Mouse (Mus musculus): Measurements from ENCODE around the gene Faap100. TPM values are rescaled to one million over a fixed set of nuclear protein-coding genes. Genes with fewer than 3 reads are reported as not detected.
"Not testable (repeated sequence)": the region's sequence is repeated elsewhere in the genome, so short reads cannot be mapped to it uniquely, and the experiment has no call there.

Faap100 gene
- total RNA-seq (2017), result 6.6 and 18.3 TPM in 2 replicates

GRCm38 (mm10) chr11:120378611-120379540 lies at the start of gene Faap100:
Gene Faap100, minus strand, starts transcription at chr11:120378764.
- peak; percentile 87 for ATAC-seq (replicated peaks; ENCODE audit: low read depth, poor library complexity, severe bottlenecking)

DNA sequence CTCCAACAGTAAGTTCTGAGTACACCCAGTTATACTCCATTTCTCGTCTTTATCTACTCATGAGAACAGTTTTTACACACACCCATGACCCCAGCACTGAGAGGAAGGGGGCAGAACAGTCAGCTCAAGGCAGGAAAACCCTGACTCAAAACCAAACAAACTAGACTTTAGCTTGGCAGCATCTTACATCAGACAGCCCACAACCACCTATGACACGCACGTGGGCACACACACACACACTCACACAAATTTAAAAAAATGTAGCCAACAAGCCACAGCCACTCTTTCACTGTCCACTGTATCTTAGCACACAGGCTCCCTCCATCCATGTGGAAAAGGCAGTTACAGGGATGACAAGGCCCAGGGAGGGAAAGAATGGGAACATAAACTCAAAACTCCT lies 48.2 kb upstream of the Faap100 start:
- ATAC-seq (replicated peaks; ENCODE audit: low read depth, poor library complexity, severe bottlenecking), result no peak

DNA sequence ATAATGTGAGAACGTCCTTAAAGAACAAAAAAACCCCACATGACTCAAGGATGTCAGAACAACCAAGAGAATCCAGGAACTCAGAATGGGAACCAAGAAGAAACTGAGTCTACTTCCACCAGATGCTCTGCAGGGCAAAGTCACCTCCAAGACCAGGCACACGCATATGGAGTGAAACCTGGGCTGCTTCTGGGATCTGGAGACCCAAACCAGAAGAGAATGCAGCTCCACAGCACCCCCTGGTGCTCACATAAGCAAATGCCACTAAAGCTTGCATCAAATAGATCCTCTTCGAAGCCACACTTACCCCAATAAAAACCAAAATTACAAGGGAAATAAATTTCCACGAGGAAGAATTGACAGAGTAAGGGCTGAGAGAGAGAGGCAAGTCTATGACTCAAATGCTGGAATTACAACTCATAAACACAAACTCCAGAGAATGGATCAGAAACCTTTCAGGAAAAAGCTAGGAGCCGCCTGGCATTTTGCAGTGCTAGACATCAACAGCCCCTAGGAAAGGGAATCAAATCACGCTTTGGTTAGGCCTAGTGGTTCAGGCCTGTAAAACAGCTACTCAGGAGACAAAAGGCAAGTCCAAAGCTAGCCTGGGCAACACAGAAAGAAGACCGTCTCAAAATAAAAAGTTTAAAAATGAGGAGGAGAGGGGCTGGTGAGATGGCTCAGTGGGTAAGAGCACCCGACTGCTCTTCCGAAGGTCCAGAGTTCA lies 45.2 kb upstream of the Faap100 start:
- ATAC-seq (replicated peaks; ENCODE audit: low read depth, poor library complexity, severe bottlenecking), result peak; percentile 88

GRCm38 (mm10) chr11:120422651-120423568 lies 44.3 kb upstream of the Faap100 start:
- ATAC-seq (replicated peaks; ENCODE audit: low read depth, poor library complexity, severe bottlenecking), result no peak

DNA sequence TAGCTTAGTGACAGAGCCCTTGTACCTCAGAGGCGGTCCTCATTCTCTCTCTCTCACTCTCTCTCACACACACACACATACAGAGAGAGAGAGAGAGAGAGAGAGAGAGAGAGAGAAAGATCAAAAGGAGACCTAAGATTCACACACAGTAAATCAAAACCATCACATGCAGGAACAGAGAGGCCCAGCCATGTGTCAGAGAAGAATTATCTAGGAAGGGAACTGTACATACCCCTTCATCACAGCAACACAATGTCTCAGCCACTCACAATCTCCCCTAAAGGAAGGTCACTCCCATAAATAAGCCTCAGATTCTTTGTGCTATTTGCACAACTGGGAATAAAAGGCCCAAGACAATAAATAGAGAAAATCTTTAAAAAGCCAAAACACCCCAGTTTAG lies 40.0 kb upstream of the Faap100 start:
- no peak for ATAC-seq (replicated peaks; ENCODE audit: low read depth, poor library complexity, severe bottlenecking)

DNA sequence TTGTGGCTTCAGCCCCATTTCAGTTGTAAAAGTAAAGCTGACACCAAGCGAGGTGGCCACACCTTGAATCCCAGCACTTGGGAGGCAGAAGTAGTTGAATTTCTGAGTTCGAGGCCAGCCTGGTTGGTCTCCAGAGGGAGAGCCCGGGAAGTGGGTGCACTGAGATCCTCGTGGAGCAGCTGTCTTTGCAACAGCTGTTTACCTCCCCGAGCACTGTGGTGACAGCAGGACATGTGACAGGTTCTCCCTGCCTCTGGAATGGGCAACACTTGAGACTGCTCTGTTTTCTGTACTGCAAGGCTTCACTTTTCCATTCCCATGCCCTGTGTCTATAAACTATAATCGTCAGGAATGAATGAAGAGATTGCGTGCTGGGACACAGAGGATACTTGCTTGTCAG lies 39.3 kb upstream of the Faap100 start:
- ATAC-seq (replicated peaks; ENCODE audit: low read depth, poor library complexity, severe bottlenecking), result no peak

DNA sequence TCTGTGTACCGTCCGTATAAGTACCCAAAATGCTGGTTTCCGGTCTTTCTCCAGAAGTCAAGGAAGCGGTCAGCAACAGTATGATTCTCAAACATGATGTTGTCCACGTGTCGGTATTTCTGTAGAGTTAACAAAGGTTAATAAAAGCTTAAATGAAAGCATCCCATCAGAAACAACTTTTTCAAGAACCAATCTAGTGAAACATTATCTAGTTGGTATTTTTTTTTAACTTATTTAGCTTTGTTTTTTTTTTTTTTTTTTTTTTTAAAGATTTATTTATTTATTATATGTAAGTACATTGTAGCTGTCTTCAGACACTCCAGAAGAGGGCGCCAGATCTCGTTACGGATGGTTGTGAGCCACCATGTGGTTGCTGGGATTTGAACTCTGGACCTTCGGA lies 35.1 kb upstream of the Faap100 start:
- ATAC-seq (replicated peaks; ENCODE audit: low read depth, poor library complexity, severe bottlenecking), result not testable (repeated sequence)

DNA sequence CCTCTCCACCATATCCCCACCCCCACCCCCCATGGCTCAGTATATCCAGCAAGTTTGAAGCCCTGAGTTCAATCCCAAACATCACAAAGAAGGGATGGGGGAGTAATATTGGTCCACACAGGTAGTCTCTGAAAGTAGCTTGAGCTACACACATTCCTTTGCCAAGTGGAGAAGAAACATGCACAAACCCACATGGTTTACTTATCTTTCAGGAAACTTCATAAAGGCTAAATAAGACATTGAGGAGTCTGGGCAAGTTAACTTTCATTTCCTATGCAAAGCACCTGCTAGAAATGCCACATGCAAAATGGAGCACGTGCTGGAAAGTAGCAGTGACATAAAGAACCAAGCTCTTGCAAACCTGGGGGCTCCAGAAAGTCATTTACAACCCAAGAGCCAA lies 27.9 kb upstream of the Faap100 start:
- ATAC-seq (replicated peaks; ENCODE audit: low read depth, poor library complexity, severe bottlenecking), result no peak

DNA sequence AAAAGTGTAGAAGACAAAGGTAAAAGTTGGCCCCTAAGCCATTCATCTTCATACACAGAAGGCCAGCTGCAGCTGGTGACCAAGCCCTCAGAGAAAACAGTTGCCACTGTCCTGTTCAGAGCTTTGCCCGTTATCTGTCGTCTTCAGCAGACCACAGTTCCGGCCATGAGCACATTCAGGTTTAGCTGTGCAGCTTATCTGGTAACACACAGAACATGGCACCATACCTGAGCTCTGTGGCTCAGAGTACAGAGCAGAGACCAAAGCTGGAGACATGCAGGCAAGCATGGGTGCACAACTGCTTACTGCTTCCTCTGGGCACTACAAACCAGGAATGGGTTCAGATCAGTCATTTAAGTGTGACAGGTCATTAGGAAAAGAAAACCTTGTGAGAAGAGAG lies 27.3 kb upstream of the Faap100 start:
- ATAC-seq (replicated peaks; ENCODE audit: low read depth, poor library complexity, severe bottlenecking), result peak; percentile 75

DNA sequence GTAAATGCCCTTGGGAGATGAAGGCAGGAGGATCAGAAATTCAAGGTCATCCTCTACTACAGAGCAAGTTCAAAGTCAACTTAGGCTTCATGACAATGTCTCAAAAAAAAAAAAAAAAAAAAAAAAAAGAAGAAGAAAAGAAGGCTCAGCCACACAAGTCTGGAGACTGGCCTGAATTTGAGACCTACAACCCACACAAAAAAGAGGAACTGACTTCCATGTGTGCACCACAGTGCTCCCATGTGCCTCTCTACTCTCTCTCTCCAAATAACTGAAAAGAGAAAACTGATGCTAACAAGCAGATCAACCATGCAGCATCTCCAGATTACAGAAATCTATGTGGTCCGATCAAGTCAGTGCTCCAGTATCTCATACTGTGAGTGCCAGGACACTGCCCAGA lies 26.2 kb upstream of the Faap100 start:
- ATAC-seq (replicated peaks; ENCODE audit: low read depth, poor library complexity, severe bottlenecking), result peak; percentile 82

DNA sequence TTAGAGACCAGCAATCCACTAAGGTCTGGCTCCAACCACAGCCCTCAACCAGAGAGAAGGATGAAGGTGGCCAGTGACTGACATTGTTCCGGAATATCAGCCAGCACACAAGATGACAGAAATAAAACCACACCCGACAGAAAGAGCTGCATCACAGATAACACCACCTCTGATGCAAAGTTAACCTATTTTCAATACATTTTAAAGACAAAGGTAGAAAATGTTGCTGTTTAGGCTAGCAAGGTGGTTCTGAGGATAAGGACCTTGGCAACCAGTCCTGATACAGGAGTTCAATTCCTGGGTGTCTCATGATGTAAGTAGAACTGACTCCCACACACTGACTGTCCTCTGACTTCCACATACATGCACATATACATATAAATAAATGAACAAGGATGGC lies 20.8 kb upstream of the Faap100 start:
- ATAC-seq (replicated peaks; ENCODE audit: low read depth, poor library complexity, severe bottlenecking), result peak; percentile 47; the same call in 1 of the 2 replicates

DNA sequence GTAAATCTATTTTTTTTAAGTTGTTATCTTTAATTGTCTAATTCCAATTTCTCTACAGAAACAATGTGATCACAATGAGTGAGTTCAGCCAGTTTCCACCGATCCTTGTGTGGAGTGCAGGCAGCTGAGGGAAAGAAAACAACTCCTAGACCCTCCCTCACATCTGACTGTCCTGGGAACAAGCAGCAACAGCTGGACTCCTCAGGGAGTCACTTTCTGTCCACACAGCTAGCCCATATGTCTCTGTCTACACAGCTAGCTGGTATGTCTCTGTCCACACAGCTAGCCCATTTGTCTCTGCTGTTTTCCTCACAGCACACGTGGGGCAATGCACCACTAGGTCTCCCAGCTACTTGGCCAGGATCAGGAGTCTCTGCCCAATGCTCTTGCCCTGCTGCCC lies 19.0 kb upstream of the Faap100 start:
- no peak for ATAC-seq (replicated peaks; ENCODE audit: low read depth, poor library complexity, severe bottlenecking)

DNA sequence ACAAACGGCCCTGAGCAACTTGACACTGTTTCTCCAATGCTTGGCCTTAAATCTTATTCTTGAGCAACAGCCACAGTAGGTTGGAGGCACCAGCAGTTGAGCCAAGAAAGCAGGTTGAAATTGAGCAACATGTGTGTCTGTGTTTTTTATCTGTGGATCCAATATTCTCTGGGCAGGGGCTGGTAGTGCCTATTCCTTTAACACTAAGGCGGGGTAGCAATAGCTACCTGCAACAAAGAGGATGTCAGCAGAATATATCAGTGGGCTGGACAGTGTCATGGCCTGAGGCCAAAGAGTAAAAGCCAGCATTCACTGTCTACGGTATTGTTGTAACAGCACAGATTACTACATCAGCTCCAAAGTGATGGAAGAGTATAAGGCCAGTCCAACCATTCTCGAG lies 17.1 kb upstream of the Faap100 start:
- no peak for ATAC-seq (replicated peaks; ENCODE audit: low read depth, poor library complexity, severe bottlenecking)

DNA sequence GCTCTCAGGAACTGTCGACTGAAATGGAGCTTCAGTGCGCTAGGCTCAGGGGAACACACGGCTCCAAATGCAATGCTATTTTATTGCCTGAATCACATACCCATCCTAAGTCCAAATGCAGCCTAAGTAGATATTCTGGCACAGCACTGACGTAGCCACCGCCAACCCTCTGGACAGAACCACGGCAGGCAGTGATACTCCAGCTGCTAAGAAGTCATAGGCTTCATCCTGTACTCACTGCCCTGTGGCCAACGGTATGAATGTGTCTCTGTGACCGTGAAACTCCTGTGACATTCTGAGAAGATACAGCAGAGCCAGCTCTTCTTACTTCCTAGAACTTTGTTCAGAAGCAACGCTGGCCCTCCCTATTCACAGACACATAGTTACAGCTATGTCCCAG lies 10.0 kb upstream of the Faap100 start:
- ATAC-seq (replicated peaks; ENCODE audit: low read depth, poor library complexity, severe bottlenecking), result no peak

GRCm38 (mm10) chr11:120387157-120387556 lies 8.6 kb upstream of the Faap100 start:
- ATAC-seq (replicated peaks; ENCODE audit: low read depth, poor library complexity, severe bottlenecking), result no peak

DNA sequence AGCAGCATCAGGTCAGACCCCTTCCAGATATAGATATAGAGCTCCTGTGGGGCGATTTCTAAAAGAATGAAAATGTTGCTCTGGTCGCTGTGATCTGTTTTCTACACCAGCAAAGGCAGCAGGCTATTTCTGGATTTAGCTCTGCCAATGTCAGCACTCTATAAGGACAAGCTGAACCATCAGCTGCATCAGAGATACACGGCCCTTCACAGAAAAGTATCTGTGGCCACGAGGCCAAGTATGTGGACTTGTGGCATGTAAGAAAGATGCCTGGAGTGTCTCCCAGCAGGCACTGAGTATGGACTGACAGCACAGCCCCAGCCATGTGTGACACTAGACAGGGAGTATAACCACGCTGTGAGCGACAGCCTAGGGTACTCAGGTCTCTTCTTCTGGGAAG lies 8.1 kb upstream of the Faap100 start:
- no peak for ATAC-seq (replicated peaks; ENCODE audit: low read depth, poor library complexity, severe bottlenecking)

DNA sequence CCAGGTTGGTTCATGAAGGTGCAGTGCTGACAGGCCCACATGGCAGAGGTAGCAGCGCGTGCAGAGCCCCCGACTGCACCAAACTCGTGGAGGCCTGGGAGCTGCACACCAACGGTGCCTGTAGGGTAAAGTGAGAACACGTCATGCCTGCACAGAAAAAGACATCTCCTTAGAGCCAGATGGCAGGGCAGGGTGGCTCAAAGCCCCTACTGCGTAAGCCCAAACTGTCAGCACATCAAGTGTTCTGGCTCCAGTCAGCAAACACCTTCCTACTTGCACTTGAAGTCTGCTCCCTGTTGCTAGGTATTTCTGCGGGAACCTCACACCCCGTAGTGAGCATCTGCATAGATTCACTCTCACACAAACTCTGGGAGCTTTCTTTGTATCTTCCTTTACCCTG lies 3.9 kb upstream of the Faap100 start:
- ATAC-seq (replicated peaks; ENCODE audit: low read depth, poor library complexity, severe bottlenecking), result no peak

- no peak for ATAC-seq (replicated peaks; ENCODE audit: low read depth, poor library complexity, severe bottlenecking)
These were observed 2.6 kb upstream of the Faap100 start for GRCm38 (mm10) chr11:120381157-120381556.

- ATAC-seq (replicated peaks; ENCODE audit: low read depth, poor library complexity, severe bottlenecking), result no peak
These were observed 1.7 kb upstream of the Faap100 start for GRCm38 (mm10) chr11:120380271-120380670.

- ATAC-seq (replicated peaks; ENCODE audit: low read depth, poor library complexity, severe bottlenecking), result peak; percentile 15; the same call in 1 of the 2 replicates
These were observed 443 bp downstream of the Faap100 start for GRCm38 (mm10) chr11:120378031-120378610.
